Mouse (Mus musculus) frontal cortex, postnatal 14 days (tissue): Measurements from ENCODE around the gene Dvl1.

Experiments used
- DNase-seq, 2 experiments: peaks; one replicate each; pipeline ENCODE4 v3.0.0; 2022; ENCODE audit warnings: low spot score in 2 of 2

Gene Dvl1

GRCm38 (mm10) chr4:155846871-155847578 is at the start of gene Dvl1:
Gene Dvl1, plus strand, starts transcription at chr4:155847402.
- peak; percentile 78 to 92 for DNase-seq

- no peak for DNase-seq
Measured at GRCm38 (mm10) chr4:155802075-155802474, 45.1 kb upstream of the Dvl1 start.

GRCm38 (mm10) chr4:155802741-155803339 is 44.4 kb upstream of the Dvl1 start, which contains the start of gene Mrpl20:
Gene Mrpl20, plus strand, starts transcription at chr4:155802878.
- no peak for DNase-seq

- DNase-seq: peak; percentile 91 to 97
Measured at GRCm38 (mm10) chr4:155803340-155804041, 43.7 kb upstream of the Dvl1 start.

- DNase-seq: no peak
Measured at GRCm38 (mm10) chr4:155807841-155808240, 39.4 kb upstream of the Dvl1 start.

- peak; percentile 89 to 90 for DNase-seq
Measured at GRCm38 (mm10) chr4:155811929-155812664, 35.1 kb upstream of the Dvl1 start, which contains the start of gene Ccnl2. Gene Ccnl2, plus strand, starts transcription at chr4:155812489.

- no peak for DNase-seq
Measured at GRCm38 (mm10) chr4:155812665-155813181, 34.5 kb upstream of the Dvl1 start.

GRCm38 (mm10) chr4:155817533-155817932 is 29.7 kb upstream of the Dvl1 start:
- DNase-seq: no peak

GRCm38 (mm10) chr4:155821025-155821424 is 26.2 kb upstream of the Dvl1 start:
- no peak for DNase-seq

GRCm38 (mm10) chr4:155823443-155823842 is 23.8 kb upstream of the Dvl1 start:
- no peak for DNase-seq

- no peak for DNase-seq
Measured at GRCm38 (mm10) chr4:155829866-155830265, 17.3 kb upstream of the Dvl1 start.

- no peak for DNase-seq
Measured at GRCm38 (mm10) chr4:155830596-155830995, 16.6 kb upstream of the Dvl1 start.

- DNase-seq: peak; percentile 90 to 95
Measured at GRCm38 (mm10) chr4:155831205-155831766, 15.9 kb upstream of the Dvl1 start, which contains the start of gene Aurkaip1. Gene Aurkaip1, plus strand, starts transcription at chr4:155831272.

- DNase-seq: no peak
Measured at GRCm38 (mm10) chr4:155831831-155832230, 15.4 kb upstream of the Dvl1 start.

GRCm38 (mm10) chr4:155832321-155832720 is 14.9 kb upstream of the Dvl1 start:
- no peak for DNase-seq

- DNase-seq: peak in 1 of 2 experiments; percentile 5
Measured at GRCm38 (mm10) chr4:155833234-155833633, 14.0 kb upstream of the Dvl1 start.

- DNase-seq: peak; percentile 55 to 68
Measured at GRCm38 (mm10) chr4:155833836-155834235, 13.4 kb upstream of the Dvl1 start.

GRCm38 (mm10) chr4:155837404-155838010 is 9.7 kb upstream of the Dvl1 start:
- peak in 1 of 2 experiments; percentile 4 for DNase-seq

- peak in 1 of 2 experiments; percentile 4 for DNase-seq
Measured at GRCm38 (mm10) chr4:155838187-155839153, 8.7 kb upstream of the Dvl1 start.
